Comparison of ENCODE assay signal across 9 mouse cellular contexts in the genomic region with DNA sequence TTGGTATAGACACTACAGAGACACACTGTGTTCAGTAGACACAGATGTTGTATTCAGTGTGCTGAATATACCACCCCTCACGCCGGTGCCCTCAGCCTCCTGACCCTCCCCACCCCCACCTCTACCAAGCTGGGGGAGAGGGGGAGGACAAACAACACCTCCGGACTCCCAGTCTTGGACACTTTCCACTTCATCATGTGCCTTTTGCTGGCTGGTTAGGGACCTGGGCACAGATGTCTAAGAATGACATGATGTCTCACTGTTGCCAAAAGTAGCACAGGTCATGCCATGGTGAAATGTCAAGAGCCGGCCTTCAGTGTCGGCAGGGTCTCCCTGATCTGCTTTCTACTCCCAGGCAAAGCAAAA. TPM values are rescaled to one million over a fixed set of nuclear protein-coding genes. Genes with fewer than 3 reads are reported as not detected.
A peak's percentile ranks its signal among the peaks of the same experiment; 100 is the strongest.
DNase-seq lines count a peak whose midpoint lies in the region; ATAC-seq and TF ChIP-seq lines count a peak whose summit lies in the region.
"Had no signal": no experiment of that assay in that cellular context is flagged by ENCODE, and none has a peak within 500 bp of the region (broad histone marks: within the 10 kb centered on the region; RNA-seq: fewer than 3 reads in every experiment).

No protein-coding gene starts in this region.

- H3K9me3 ChIP-seq in kidney, postnatal 0 days (replicated peaks; ENCODE audit: low read length): no peaks in the 10 kb centered on the region
- H3K9me3 ChIP-seq in forebrain, embryonic 14.5 days (replicated peaks; ENCODE audit: control insufficient read depth, low read length): no peaks in the 10 kb centered on the region
- no peaks in the 10 kb centered on the region for H3K9me3 ChIP-seq in limb, embryonic 15.5 days
- H3K9me3 ChIP-seq: liver, embryonic 13.5 days had no signal

- H3K4me3 ChIP-seq in kidney, postnatal 0 days (replicated peaks; ENCODE audit: low read depth, low read length): no peak overlapping the region
- H3K4me3 ChIP-seq in forebrain, embryonic 14.5 days (ENCODE audit: low read depth, low read length): no peak overlapping the region
- H3K4me3 ChIP-seq in limb, embryonic 15.5 days: no peak overlapping the region
- H3K4me3 ChIP-seq: liver, embryonic 13.5 days had no signal

- no peaks in the 10 kb centered on the region for H3K27me3 ChIP-seq in kidney, postnatal 0 days (ENCODE audit: insufficient read depth, low read length)
- no peaks in the 10 kb centered on the region for H3K27me3 ChIP-seq in forebrain, embryonic 14.5 days (replicated peaks; ENCODE audit: control insufficient read depth, insufficient read depth, low read length)
- H3K27me3 ChIP-seq in limb, embryonic 15.5 days: no peaks in the 10 kb centered on the region

- no peaks in the 10 kb centered on the region for H3K36me3 ChIP-seq in kidney, postnatal 0 days (ENCODE audit: insufficient read depth, low read length)
- no peaks in the 10 kb centered on the region for H3K36me3 ChIP-seq in forebrain, embryonic 14.5 days (ENCODE audit: control insufficient read depth, insufficient read depth, low read length)
- no peaks in the 10 kb centered on the region for H3K36me3 ChIP-seq in limb, embryonic 15.5 days
- H3K36me3 ChIP-seq: liver, embryonic 13.5 days had no signal

- no peak overlapping the region for H3K9ac ChIP-seq in kidney, postnatal 0 days (ENCODE audit: low read depth, low read length)
- H3K9ac ChIP-seq in forebrain, embryonic 14.5 days (ENCODE audit: low read length): no peak overlapping the region
- no peak overlapping the region for H3K9ac ChIP-seq in limb, embryonic 15.5 days
- H3K9ac ChIP-seq: liver, embryonic 13.5 days had no signal

- WGBS in kidney, postnatal 0 days: 17% methylated on average over 5 of the region's 5 CpGs
- WGBS in forebrain, embryonic 14.5 days: 23% methylated on average over 5 of the region's 5 CpGs
- WGBS in limb, embryonic 15.5 days: 29% methylated on average over 5 of the region's 5 CpGs

- peaks cover 11% of the 10 kb centered on the region; the same call in 1 of the 2 replicates for H3K4me1 ChIP-seq in kidney, postnatal 0 days (replicated peaks; ENCODE audit: insufficient read depth, low read length)
- peaks cover 36% of the 10 kb centered on the region for H3K4me1 ChIP-seq in forebrain, embryonic 14.5 days (ENCODE audit: control insufficient read depth, insufficient read depth, low read length)
- H3K4me1 ChIP-seq in limb, embryonic 15.5 days: peaks cover 36% of the 10 kb centered on the region

- H3K27ac ChIP-seq in kidney, postnatal 0 days: peak overlapping the region; percentile 78; the same call in 1 of the 2 replicates
- H3K27ac ChIP-seq in forebrain, embryonic 14.5 days (ENCODE audit: low read depth, low read length): 0 out of 2 replicates have a peak overlapping the region, but pooled peaks have one; percentile 79
- peak overlapping the region; percentile 86; the same call in 1 of the 2 replicates for H3K27ac ChIP-seq in limb, embryonic 15.5 days

- no peak overlapping the region for H3K4me2 ChIP-seq in kidney, postnatal 0 days (ENCODE audit: low read length)
- no peak overlapping the region for H3K4me2 ChIP-seq in forebrain, embryonic 14.5 days (ENCODE audit: low read length)
- H3K4me2 ChIP-seq in limb, embryonic 15.5 days: no peak overlapping the region
- H3K4me2 ChIP-seq: liver, embryonic 13.5 days had no signal

- TF ChIP-seq CTCF in kidney, postnatal 0 days (IDR thresholded peaks at IDR 0.05; ENCODE audit: low read depth): no peak

- no peak for ATAC-seq in kidney, postnatal 0 days (replicated peaks; ENCODE audit: low FRiP score, low read depth)
- no peak for ATAC-seq in forebrain, embryonic 14.5 days
- no peak for ATAC-seq in limb, embryonic 15.5 days (ENCODE audit: insufficient number of reproducible peaks, low FRiP score, low TSS enrichment, low read depth)

- peak; percentile 54 for DNase-seq in adrenal gland, postnatal 10 days
- no peak for DNase-seq in adrenal gland, adult 18-20 months (ENCODE audit: low spot score in 2 of 2)
- no peak for DNase-seq in kidney, postnatal 0 days (ENCODE audit: low spot score)
- no peak for DNase-seq in kidney, adult 9 months
- no peak for DNase-seq in forebrain, embryonic 14.5 days (ENCODE audit: low spot score)
- DNase-seq in spleen, postnatal 4 days (ENCODE audit: low spot score in 2 of 2): no peak
- no peak for DNase-seq in cerebellum, postnatal 25 days
- DNase-seq: liver, embryonic 13.5 days had no signal

RNA-seq across cellular contexts. Expression of a gene that starts 19.1 kb away (rescaled TPM):
- total RNA-seq in adrenal gland, postnatal 10 days (2021): 1 to 10 TPM; 2.7 to 5.9 TPM
- 1 to 10 TPM; 3.2 to 7.0 TPM for total RNA-seq in adrenal gland, adult 18-20 months (2021)
- polyA plus RNA-seq in kidney, postnatal 0 days (2015; fragmentation: Nextera tagmentation; extraction: Ambion mirVana): 0.66 and 0.70 TPM in 2 replicates
- 2.7 and 3.6 TPM in 2 replicates for polyA plus RNA-seq in forebrain, embryonic 14.5 days (2014; fragmentation: Nextera tagmentation; extraction: Ambion mirVana)
- 1.8 and 1.9 TPM in 2 replicates for polyA plus RNA-seq in limb, embryonic 15.5 days (2015; fragmentation: Nextera tagmentation; extraction: Ambion mirVana)

RNA-seq across cellular contexts. Expression of a gene that starts 36.2 kb away (rescaled TPM):
- total RNA-seq in adrenal gland, postnatal 10 days (2021): 10 to 100 TPM; 56.1 to 61.8 TPM
- 10 to 100 TPM; 40.6 to 42.5 TPM for total RNA-seq in adrenal gland, adult 18-20 months (2021)
- 66.6 and 66.8 TPM in 2 replicates for polyA plus RNA-seq in kidney, postnatal 0 days (2015; fragmentation: Nextera tagmentation; extraction: Ambion mirVana)
- 43.1 and 52.2 TPM in 2 replicates for polyA plus RNA-seq in forebrain, embryonic 14.5 days (2014; fragmentation: Nextera tagmentation; extraction: Ambion mirVana)
- polyA plus RNA-seq in limb, embryonic 15.5 days (2015; fragmentation: Nextera tagmentation; extraction: Ambion mirVana): 38.0 and 40.3 TPM in 2 replicates

RNA-seq across cellular contexts. Expression of a gene that starts 42.7 kb away (rescaled TPM):
- total RNA-seq in adrenal gland, postnatal 10 days (2021): 10 to 100 TPM; 18.2 to 20.5 TPM
- 1 to 10 TPM; 4.3 TPM for total RNA-seq in adrenal gland, adult 18-20 months (2021)
- polyA plus RNA-seq in kidney, postnatal 0 days (2015; fragmentation: Nextera tagmentation; extraction: Ambion mirVana): 60.4 and 61.1 TPM in 2 replicates
- polyA plus RNA-seq in forebrain, embryonic 14.5 days (2014; fragmentation: Nextera tagmentation; extraction: Ambion mirVana): 26.9 and 28.9 TPM in 2 replicates
- 125 and 133 TPM in 2 replicates for polyA plus RNA-seq in limb, embryonic 15.5 days (2015; fragmentation: Nextera tagmentation; extraction: Ambion mirVana)
